1 mouse cellular context compared by ENCODE assay signal in genomic region chr2:25566558-25566957, GRCm38 (mm10).
TF ChIP-seq lines count a peak whose summit lies in the region.

No protein-coding gene starts in this region.

TF ChIP-seq in myocyte, 11 proteins besides CTCF, POLR2A, EP300 and RAD21:
- TF ChIP-seq MYOG (IDR thresholded peaks at IDR 0.05; ENCODE audit: control insufficient read depth in 1 of 3, insufficient read depth in 1 of 3, insufficient read length in 2 of 3, low read depth in 2 of 3) (no peak), POLR2AphosphoS2 (IDR thresholded peaks at IDR 0.05; ENCODE audit: insufficient read length, low read depth) (peak; percentile 65)
TF ChIP-seq in myocyte: peak in this region for 1.
